Mouse (Mus musculus) lung, postnatal 0 days (tissue): ENCODE measurements at regions not wholly inside any gene's neighbourhood (a gene's known extent, or its start where the extent isn't known, plus 50 kb on each side); places are given as distances from the start of the nearest gene placed in this dataset.
"Not testable (repeated sequence)": the region's sequence is repeated elsewhere in the genome, so short reads cannot be mapped to it uniquely, and the experiment has no call there.

ENCODE experiments used
- CTCF ChIP-seq: IDR thresholded peaks from 2 replicates; pipeline ENCODE4 v1.5.1; 2016; ENCODE audit warnings: antibody characterized with exemption, mild to moderate bottlenecking
- EP300 ChIP-seq: IDR thresholded peaks from 2 replicates; pipeline ENCODE4 v1.6.1; 2016; ENCODE audit warnings: antibody characterized with exemption, mild to moderate bottlenecking, control low read depth

DNA sequence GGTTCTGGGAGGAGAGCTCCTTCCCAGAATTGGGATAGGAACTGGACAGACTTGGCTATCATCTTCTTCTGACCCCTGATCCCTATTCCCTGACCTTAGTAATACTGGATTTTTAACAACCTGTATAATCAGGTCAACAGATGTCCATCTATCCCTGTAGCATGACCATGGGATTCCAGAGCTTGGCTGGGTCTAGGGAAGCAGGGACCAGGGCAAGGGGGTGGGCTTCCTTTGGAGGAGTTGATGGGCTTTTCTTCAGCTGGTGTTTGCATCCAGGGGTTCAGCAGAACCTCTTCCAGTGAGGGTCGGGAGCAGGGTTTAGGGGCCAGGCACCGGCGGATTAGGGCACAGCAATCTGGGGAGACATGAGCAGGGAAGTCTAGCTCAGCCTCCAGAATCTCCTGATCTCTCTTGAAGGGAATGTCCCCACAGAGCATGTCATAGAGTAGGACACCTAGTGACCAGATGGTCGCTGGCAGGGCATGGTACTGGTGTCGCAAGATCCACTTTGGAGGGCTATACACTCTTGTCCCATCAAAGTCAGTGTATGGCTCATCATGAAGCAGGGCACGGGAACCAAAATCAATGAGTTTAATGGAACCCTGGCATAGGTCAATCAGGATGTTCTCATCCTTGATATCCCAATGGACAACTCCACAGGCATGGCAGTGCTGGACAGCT lies 58.1 kb upstream of the Gm21119 start:
- not testable (repeated sequence) for TF ChIP-seq EP300, CTCF
